Mouse (Mus musculus) midbrain, embryonic 14.5 days (tissue): ENCODE measurements around the gene Slirp. TPM values are rescaled to one million over a fixed set of nuclear protein-coding genes. Genes with fewer than 3 reads are reported as not detected.

ENCODE experiments used
- ATAC-seq: fragments of 200-750 bp; cut with Nextera tagmentation; 2 replicates; pipeline ENCODE4 v1.8.0; 2017; ENCODE audit warnings: moderate number of reproducible peaks, moderate library complexity; ENCODE audit not compliant: low FRiP score, low TSS enrichment
- DNase-seq: peaks from one replicate; pipeline ENCODE4 v3.0.0-alpha.2; 2015
- H3K27ac ChIP-seq: fragments of 300-500 bp; sonication (generic); replicated peaks from 2 replicates; pipeline ENCODE4 v1.5.1; 2014; ENCODE audit warnings: mild to moderate bottlenecking, low read depth, low read length, moderate library complexity
- H3K27me3 ChIP-seq: fragments of 300-500 bp; sonication (generic); 2 replicates; pipeline ENCODE4 v1.6.1; 2014; ENCODE audit warnings: low read length, control low read depth, mixed read lengths; ENCODE audit not compliant: control insufficient read depth, insufficient read depth
- H3K36me3 ChIP-seq: fragments of 300-500 bp; sonication (generic); 2 replicates; pipeline ENCODE4 v1.6.1; 2014; ENCODE audit warnings: low read length, control low read depth; ENCODE audit not compliant: control insufficient read depth, insufficient read depth
- H3K4me1 ChIP-seq: fragments of 300-500 bp; sonication (generic); 2 replicates; pipeline ENCODE4 v1.6.1; 2014; ENCODE audit warnings: mild to moderate bottlenecking, antibody characterized with exemption, low read length, control low read depth; ENCODE audit not compliant: control insufficient read depth, insufficient read depth
- H3K4me2 ChIP-seq: fragments of 300-500 bp; sonication (generic); 2 replicates; pipeline ENCODE4 v1.6.1; 2014; ENCODE audit warnings: mild to moderate bottlenecking, low read length, moderate library complexity
- H3K4me3 ChIP-seq: fragments of 300-500 bp; sonication (generic); replicated peaks from 2 replicates; pipeline ENCODE4 v1.5.1; 2014; ENCODE audit warnings: low read depth, low read length
- H3K9ac ChIP-seq: fragments of 300-500 bp; sonication (generic); replicated peaks from 2 replicates; pipeline ENCODE4 v1.6.1; 2014; ENCODE audit warnings: mild to moderate bottlenecking, low read length, moderate library complexity
- H3K9me3 ChIP-seq: fragments of 300-500 bp; sonication (generic); 2 replicates; pipeline ENCODE4 v1.6.1; 2016; ENCODE audit warnings: low read length, control low read depth, mixed read lengths; ENCODE audit not compliant: control insufficient read depth
- WGBS: fragments of 180-500 bp; shearing (Covaris S2); extraction: QIAGEN DNeasy Blood & Tissue Kit; methylation state at CpG from one replicate; pipeline ENCODE4 v1.1.7; 2014; 5-methylcytosine and 5-hydroxymethylcytosine counted together
- polyA plus RNA-seq: library from polyadenylated mRNA; unstranded; fragments of >200 nt; fragmentation: Nextera tagmentation; extraction: Ambion mirVana; gene quantifications from 2 replicates; pipeline ENCODE4 v1.2.1, GENCODE M21; 2014

Gene Slirp
- 228 and 258 TPM in 2 replicates for polyA plus RNA-seq

- 0% methylated on average over 28 of the region's 28 CpGs for WGBS
- peak; percentile 96 for DNase-seq
- Histone ChIP-seq H3K4me2 (peak within 1 kb of the TSS; percentile 94), H3K4me3 (peak within 1 kb of the TSS; percentile 100), H3K27ac (peak within 1 kb of the TSS; percentile 83), H3K9ac (peak within 1 kb of the TSS; percentile 86), H3K4me1 (peaks cover 16% of the 10 kb centered on the region), H3K36me3 (peaks cover 49% of the 10 kb centered on the region), H3K27me3 (no peaks in the 10 kb centered on the region), H3K9me3 (no peaks in the 10 kb centered on the region)
- ATAC-seq: peak; percentile 96
Measured at GRCm38 (mm10) chr12:87443700-87444122, at the start of gene Slirp, which contains the start of gene Alkbh1. TSS of gene Slirp (plus strand) at chr12:87443896. TSS of gene Alkbh1 (minus strand) at chr12:87444017.

GRCm38 (mm10) chr12:87394316-87394715 lies 49.4 kb upstream of the Slirp start:
- H3K4me3 ChIP-seq: no peak overlapping the region
- no peaks in the 10 kb centered on the region for H3K9me3 ChIP-seq
- no peaks in the 10 kb centered on the region for H3K4me1 ChIP-seq
- H3K4me2 ChIP-seq: no peak overlapping the region
- no peak overlapping the region for H3K9ac ChIP-seq
- no peak overlapping the region for H3K27ac ChIP-seq
- no peaks in the 10 kb centered on the region for H3K27me3 ChIP-seq
- WGBS: 91% methylated on average over 6 of the region's 6 CpGs
- DNase-seq (no peak), ATAC-seq (no peak)
- no peaks in the 10 kb centered on the region for H3K36me3 ChIP-seq

- Histone ChIP-seq H3K27ac (no peak overlapping the region), H3K4me2 (no peak overlapping the region), H3K9me3 (no peaks in the 10 kb centered on the region), H3K36me3 (no peaks in the 10 kb centered on the region), H3K4me1 (no peaks in the 10 kb centered on the region), H3K9ac (no peak overlapping the region), H3K4me3 (no peak overlapping the region), H3K27me3 (no peaks in the 10 kb centered on the region)
- 82% methylated on average over 4 of the region's 4 CpGs for WGBS
- ATAC-seq: no peak
- DNase-seq: no peak
Measured at GRCm38 (mm10) chr12:87397126-87397525, 46.6 kb upstream of the Slirp start.

GRCm38 (mm10) chr12:87397811-87398417 lies 45.8 kb upstream of the Slirp start:
- Histone ChIP-seq H3K27me3 (no peaks in the 10 kb centered on the region), H3K4me2 (no peak overlapping the region), H3K36me3 (no peaks in the 10 kb centered on the region), H3K4me1 (no peaks in the 10 kb centered on the region), H3K27ac (no peak overlapping the region), H3K4me3 (no peak overlapping the region), H3K9ac (no peak overlapping the region), H3K9me3 (no peaks in the 10 kb centered on the region)
- DNase-seq (no peak), ATAC-seq (no peak)
- 82% methylated on average over 4 of the region's 4 CpGs for WGBS

GRCm38 (mm10) chr12:87399119-87399819 lies 44.4 kb upstream of the Slirp start:
- Histone ChIP-seq H3K9me3 (no peaks in the 10 kb centered on the region), H3K9ac (no peak overlapping the region), H3K4me3 (no peak overlapping the region), H3K27ac (no peak overlapping the region), H3K4me2 (no peak overlapping the region), H3K36me3 (no peaks in the 10 kb centered on the region), H3K27me3 (no peaks in the 10 kb centered on the region), H3K4me1 (no peaks in the 10 kb centered on the region)
- DNase-seq (no peak), ATAC-seq (no peak)
- 93% methylated on average over 10 of the region's 10 CpGs for WGBS

GRCm38 (mm10) chr12:87401883-87402282 lies 41.8 kb upstream of the Slirp start:
- Histone ChIP-seq H3K27me3 (no peaks in the 10 kb centered on the region), H3K9ac (no peak overlapping the region), H3K36me3 (no peaks in the 10 kb centered on the region), H3K27ac (no peak overlapping the region), H3K4me2 (no peak overlapping the region), H3K4me3 (no peak overlapping the region), H3K9me3 (no peaks in the 10 kb centered on the region), H3K4me1 (no peaks in the 10 kb centered on the region)
- DNase-seq: no peak
- WGBS: 58% methylated on average over 6 of the region's 6 CpGs
- ATAC-seq: no peak

- Histone ChIP-seq H3K27ac (no peak overlapping the region), H3K9me3 (no peaks in the 10 kb centered on the region), H3K9ac (no peak overlapping the region), H3K4me3 (no peak overlapping the region), H3K4me1 (no peaks in the 10 kb centered on the region), H3K27me3 (no peaks in the 10 kb centered on the region), H3K36me3 (no peaks in the 10 kb centered on the region), H3K4me2 (no peak overlapping the region)
- 93% methylated on average over 4 of the region's 4 CpGs for WGBS
- DNase-seq: no peak
- ATAC-seq: no peak
Measured at GRCm38 (mm10) chr12:87405165-87405564, 38.5 kb upstream of the Slirp start.

- WGBS: 68% methylated on average over 3 of the region's 3 CpGs
- Histone ChIP-seq H3K4me1 (no peaks in the 10 kb centered on the region), H3K4me3 (no peak overlapping the region), H3K27ac (no peak overlapping the region), H3K4me2 (no peak overlapping the region), H3K36me3 (no peaks in the 10 kb centered on the region), H3K9me3 (no peaks in the 10 kb centered on the region), H3K27me3 (no peaks in the 10 kb centered on the region), H3K9ac (no peak overlapping the region)
- DNase-seq (no peak), ATAC-seq (no peak)
Measured at GRCm38 (mm10) chr12:87405721-87406120, 38.0 kb upstream of the Slirp start.
